Mouse (Mus musculus): ENCODE results near the gene Siva1. TPM values are rescaled to one million over a fixed set of nuclear protein-coding genes. Genes with fewer than 3 reads are reported as not detected.

Siva1 gene
- polyA plus RNA-seq, 1 experiment, result 71.8 TPM

GRCm38 (mm10) chr12:112659109-112659508 lies 14.6 kb downstream of the Siva1 start:
- DNase-seq (ENCODE audit: low spot score), result peak; percentile 59

- DNase-seq (ENCODE audit: low spot score), result no peak
Measured at GRCm38 (mm10) chr12:112660576-112661326, 16.3 kb downstream of the Siva1 start.

- no peak for DNase-seq (ENCODE audit: low spot score)
Measured at GRCm38 (mm10) chr12:112661327-112661605, 16.8 kb downstream of the Siva1 start.

- no peak for DNase-seq (ENCODE audit: low spot score)
Measured at GRCm38 (mm10) chr12:112661851-112662250, 17.4 kb downstream of the Siva1 start.

- no peak for DNase-seq (ENCODE audit: low spot score)
Measured at GRCm38 (mm10) chr12:112663303-112663702, 18.8 kb downstream of the Siva1 start.

GRCm38 (mm10) chr12:112663716-112664115 lies 19.2 kb downstream of the Siva1 start:
- DNase-seq (ENCODE audit: low spot score), result no peak

- DNase-seq (ENCODE audit: low spot score), result no peak
Measured at GRCm38 (mm10) chr12:112664124-112664523, 19.6 kb downstream of the Siva1 start.

- DNase-seq (ENCODE audit: low spot score), result no peak
Measured at GRCm38 (mm10) chr12:112664656-112665055, 20.2 kb downstream of the Siva1 start.

- DNase-seq (ENCODE audit: low spot score), result peak; percentile 46
Measured at GRCm38 (mm10) chr12:112665445-112665844, 21.0 kb downstream of the Siva1 start.

- DNase-seq (ENCODE audit: low spot score), result no peak
Measured at GRCm38 (mm10) chr12:112665881-112666544, 21.5 kb downstream of the Siva1 start.

- DNase-seq (ENCODE audit: low spot score), result no peak
Measured at GRCm38 (mm10) chr12:112667619-112668297, 23.3 kb downstream of the Siva1 start.

GRCm38 (mm10) chr12:112670718-112671393 lies 26.4 kb downstream of the Siva1 start:
- DNase-seq (ENCODE audit: low spot score), result no peak

- DNase-seq (ENCODE audit: low spot score), result no peak
Measured at GRCm38 (mm10) chr12:112671891-112672290, 27.4 kb downstream of the Siva1 start.

GRCm38 (mm10) chr12:112672744-112673575 lies 28.5 kb downstream of the Siva1 start:
- no peak for DNase-seq (ENCODE audit: low spot score)

GRCm38 (mm10) chr12:112673576-112674091 lies 29.2 kb downstream of the Siva1 start:
- peak; percentile 50 for DNase-seq (ENCODE audit: low spot score)

- peak; percentile 74 for DNase-seq (ENCODE audit: low spot score)
Measured at GRCm38 (mm10) chr12:112674132-112675011, 29.9 kb downstream of the Siva1 start, which contains the start of gene Akt1. TSS of gene Akt1 (minus strand) at chr12:112674884.

- DNase-seq (ENCODE audit: low spot score), result peak; percentile 58
Measured at GRCm38 (mm10) chr12:112675245-112676035, 31.0 kb downstream of the Siva1 start.

GRCm38 (mm10) chr12:112677076-112677475 lies 32.6 kb downstream of the Siva1 start:
- DNase-seq (ENCODE audit: low spot score), result no peak

GRCm38 (mm10) chr12:112677943-112678554 lies 33.6 kb downstream of the Siva1 start:
- DNase-seq (ENCODE audit: low spot score), result no peak
